Mouse (Mus musculus) liver, postnatal 0 days (tissue): ENCODE data around the gene Oprm1.

ENCODE experiments used
- CTCF ChIP-seq: sonication (generic); IDR thresholded peaks from 2 replicates; pipeline ENCODE4 v1.5.1; 2016; ENCODE audit warnings: antibody characterized with exemption, low read depth
- EP300 ChIP-seq: IDR thresholded peaks from 2 replicates; pipeline ENCODE4 v1.6.1; 2016; ENCODE audit warnings: antibody characterized with exemption, low read depth, mild to moderate bottlenecking

DNA sequence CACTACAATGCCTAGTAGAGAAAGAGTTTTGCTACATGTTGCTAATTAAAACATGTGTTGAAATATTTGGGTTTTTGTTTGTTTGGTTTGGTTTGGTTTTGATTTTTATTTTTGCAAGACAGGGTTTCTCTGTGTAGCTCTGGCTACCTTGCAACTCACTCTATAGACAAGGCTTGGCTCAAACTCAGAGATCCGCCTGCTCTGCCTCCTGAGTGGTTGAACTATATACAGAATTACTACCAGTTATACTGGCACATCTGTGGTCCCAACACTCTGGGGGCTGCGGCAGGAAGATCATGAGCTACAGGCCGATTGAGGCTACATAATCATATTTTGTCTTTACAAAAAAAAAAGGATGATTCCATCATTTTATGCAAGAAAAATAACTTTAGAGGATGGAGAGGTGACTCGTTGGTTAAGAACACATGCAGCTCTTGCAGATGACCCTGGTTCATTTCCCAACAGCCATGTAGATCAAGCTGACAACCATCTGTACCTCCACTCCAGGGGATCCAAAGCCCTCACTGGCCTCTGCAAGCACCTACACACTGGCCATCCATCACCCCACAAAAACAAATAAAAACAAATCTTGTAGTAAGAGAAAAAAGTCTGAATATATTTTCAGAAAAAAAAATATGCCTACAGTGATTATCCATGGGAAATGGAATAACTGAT lies 240.4 kb downstream of the Oprm1 start:
- TF ChIP-seq CTCF (no peak), EP300 (no peak)
